Mouse (Mus musculus) forebrain, embryonic 12.5 days (tissue): Measurements from ENCODE around the gene Ier3. TPM values are rescaled to one million over a fixed set of nuclear protein-coding genes. Genes with fewer than 3 reads are reported as not detected.

Experiments used
- ATAC-seq: fragments of 200-750 bp; cut with Nextera tagmentation; 2 replicates; pipeline ENCODE4 v1.8.0; 2017; ENCODE audit warnings: moderate TSS enrichment; ENCODE audit not compliant: low FRiP score
- H3K27ac ChIP-seq: fragments of 300-500 bp; sonication (generic); 2 replicates; pipeline ENCODE4 v1.5.1; 2016; ENCODE audit warnings: mild to moderate bottlenecking
- H3K27me3 ChIP-seq: fragments of 300-500 bp; sonication (generic); 2 replicates; pipeline ENCODE4 v1.6.1; 2016; ENCODE audit warnings: mild to moderate bottlenecking
- H3K36me3 ChIP-seq: fragments of 300-500 bp; sonication (generic); replicated peaks from 2 replicates; pipeline ENCODE4 v1.6.1; 2016; ENCODE audit warnings: mild to moderate bottlenecking
- H3K4me1 ChIP-seq: fragments of 300-500 bp; sonication (generic); 2 replicates; pipeline ENCODE4 v1.6.1; 2016
- H3K4me2 ChIP-seq: fragments of 300-500 bp; sonication (generic); 2 replicates; pipeline ENCODE4 v1.6.1; 2016; ENCODE audit warnings: mild to moderate bottlenecking, moderate library complexity
- H3K4me3 ChIP-seq: fragments of 300-500 bp; sonication (generic); replicated peaks from 2 replicates; pipeline ENCODE4 v1.5.1; 2016; ENCODE audit warnings: mild to moderate bottlenecking
- H3K9ac ChIP-seq: fragments of 300-500 bp; sonication (generic); 2 replicates; pipeline ENCODE4 v1.6.1; 2016; ENCODE audit warnings: mild to moderate bottlenecking
- H3K9me3 ChIP-seq: fragments of 300-500 bp; sonication (generic); 2 replicates; pipeline ENCODE4 v1.6.1; 2016
- WGBS: fragments of 180-500 bp; shearing (Covaris S2); methylation state at CpG from one replicate; pipeline ENCODE4 v1.1.7; 2016; 5-methylcytosine and 5-hydroxymethylcytosine counted together
- polyA plus RNA-seq: library from polyadenylated mRNA; unstranded; fragments of >200 nt; fragmentation: Nextera tagmentation; extraction: Ambion mirVana; gene quantifications from 2 replicates; pipeline ENCODE4 v1.2.1, GENCODE M21; 2016

The Ier3 gene
- polyA plus RNA-seq, 1 experiment from 2014 or later = 5.3 TPM

GRCm38 (mm10) chr17:35865481-35866280 lies 44.2 kb downstream of the Ier3 start, which contains the start of gene Ppp1r18:
TSS of gene Ppp1r18 (plus strand) at chr17:35865593.
- peaks cover 16% of the 10 kb centered on the region for H3K36me3 ChIP-seq
- H3K4me3 ChIP-seq = peak within 1 kb of the TSS; percentile 73
- H3K27ac ChIP-seq = peak within 1 kb of the TSS; percentile 97
- H3K4me1 ChIP-seq = peaks cover 64% of the 10 kb centered on the region
- H3K9ac ChIP-seq = peak within 1 kb of the TSS; percentile 89
- H3K4me2 ChIP-seq = peak within 1 kb of the TSS; percentile 77
- H3K27me3 ChIP-seq = no peaks in the 10 kb centered on the region
- under 1% methylated on average over 46 of the region's 48 CpGs for WGBS
- no peaks in the 10 kb centered on the region for H3K9me3 ChIP-seq
- peak; percentile 75 for ATAC-seq

GRCm38 (mm10) chr17:35866281-35866831 lies 44.9 kb downstream of the Ier3 start:
- Histone ChIP-seq H3K27me3 (no peaks in the 10 kb centered on the region), H3K36me3 (peaks cover 23% of the 10 kb centered on the region), H3K4me3 (peak overlapping the region; percentile 73), H3K4me2 (peak overlapping the region; percentile 77), H3K27ac (peak overlapping the region; percentile 97), H3K9me3 (peaks cover 4% of the 10 kb centered on the region; the same call in 1 of the 2 replicates), H3K9ac (peak overlapping the region; percentile 89), H3K4me1 (peaks cover 63% of the 10 kb centered on the region)
- WGBS = 0% methylated on average over 38 of the region's 38 CpGs
- ATAC-seq = peak; percentile 45

- Histone ChIP-seq H3K9ac (peak overlapping the region; percentile 89), H3K9me3 (peaks cover 5% of the 10 kb centered on the region; the same call in 1 of the 2 replicates), H3K4me1 (peaks cover 63% of the 10 kb centered on the region), H3K4me3 (peak overlapping the region; percentile 73), H3K27me3 (no peaks in the 10 kb centered on the region), H3K36me3 (peaks cover 26% of the 10 kb centered on the region), H3K4me2 (peak overlapping the region; percentile 77), H3K27ac (peak overlapping the region; percentile 97)
- 11% methylated on average over 26 of the region's 26 CpGs for WGBS
- ATAC-seq = no peak
Observed at GRCm38 (mm10) chr17:35866911-35867890, 45.7 kb downstream of the Ier3 start.

- H3K4me1 ChIP-seq = peaks cover 68% of the 10 kb centered on the region
- H3K9ac ChIP-seq = peak overlapping the region; percentile 89
- 43% methylated on average over 17 of the region's 17 CpGs for WGBS
- no peaks in the 10 kb centered on the region for H3K27me3 ChIP-seq
- peak overlapping the region; percentile 77 for H3K4me2 ChIP-seq
- peak overlapping the region; percentile 97 for H3K27ac ChIP-seq
- H3K36me3 ChIP-seq = peaks cover 31% of the 10 kb centered on the region
- H3K9me3 ChIP-seq = peaks cover 5% of the 10 kb centered on the region; the same call in 1 of the 2 replicates
- peak overlapping the region; percentile 73 for H3K4me3 ChIP-seq
- ATAC-seq = no peak
Observed at GRCm38 (mm10) chr17:35868165-35868820, 46.8 kb downstream of the Ier3 start.

DNA sequence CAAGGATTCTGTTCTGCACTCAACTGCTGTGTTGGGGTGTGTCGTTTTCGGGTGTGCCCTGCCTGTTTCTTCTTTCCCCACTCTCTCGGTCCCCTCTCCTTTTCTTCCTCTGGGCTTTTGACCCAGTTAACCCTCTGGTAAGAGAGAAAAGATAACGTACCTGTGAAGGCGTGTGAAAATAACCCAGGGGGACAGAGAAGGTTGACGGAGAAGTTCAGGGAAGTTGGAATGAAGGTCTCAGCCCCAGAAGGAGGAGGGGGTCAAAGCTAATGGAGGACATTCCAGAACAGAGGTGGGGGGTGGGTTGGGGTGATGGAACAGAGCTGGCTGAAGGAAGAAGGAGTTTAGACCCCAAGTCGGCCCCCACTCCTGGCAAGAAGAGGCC lies 47.5 kb downstream of the Ier3 start:
- 7% methylated on average over 7 of the region's 7 CpGs for WGBS
- no peak for ATAC-seq
- peak overlapping the region; percentile 89 for H3K9ac ChIP-seq
- peak overlapping the region; percentile 77 for H3K4me2 ChIP-seq
- peaks cover 5% of the 10 kb centered on the region; the same call in 1 of the 2 replicates for H3K9me3 ChIP-seq
- H3K27me3 ChIP-seq = no peaks in the 10 kb centered on the region
- H3K4me1 ChIP-seq = peaks cover 74% of the 10 kb centered on the region
- H3K36me3 ChIP-seq = peaks cover 32% of the 10 kb centered on the region
- H3K4me3 ChIP-seq = peak overlapping the region; percentile 73
- peak overlapping the region; percentile 70; the same call in 1 of the 2 replicates for H3K27ac ChIP-seq

DNA sequence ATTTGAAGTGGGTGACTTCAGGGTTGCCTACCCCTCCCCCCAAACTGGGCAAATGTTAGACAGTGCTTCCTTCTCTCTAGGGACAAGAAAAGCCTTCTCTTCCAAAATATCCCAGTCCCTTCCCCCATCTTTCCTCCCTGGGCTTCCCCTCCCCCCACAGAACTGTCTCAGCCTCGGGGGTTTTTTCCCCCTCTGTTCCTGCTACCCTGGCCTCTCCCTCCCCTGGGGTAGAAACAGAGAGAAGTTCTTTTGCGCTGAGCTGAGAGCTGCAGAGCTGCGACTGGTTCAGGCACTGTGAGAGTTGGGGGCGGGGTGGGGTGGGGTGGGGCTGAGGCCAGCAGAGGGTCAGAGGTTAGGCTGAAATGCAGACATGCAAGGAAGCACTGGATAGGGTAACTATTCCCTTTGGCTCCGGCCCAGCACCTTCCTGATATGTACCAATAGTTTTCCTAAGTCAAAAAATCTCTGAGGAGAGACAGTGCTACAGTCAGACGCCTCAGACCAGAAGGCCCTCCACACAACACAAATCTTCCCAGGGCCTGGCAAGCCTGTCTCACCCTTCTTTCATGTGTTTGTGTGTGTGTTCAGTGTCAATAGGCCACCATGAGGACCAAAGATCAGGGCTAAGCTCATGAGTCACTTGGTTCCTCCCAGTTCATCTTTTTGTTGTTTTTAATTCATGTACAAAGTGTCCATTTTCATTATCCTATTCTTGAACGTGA lies 48.0 kb downstream of the Ier3 start:
- Histone ChIP-seq H3K4me2 (peak overlapping the region; percentile 77), H3K36me3 (peaks cover 37% of the 10 kb centered on the region), H3K4me1 (peaks cover 71% of the 10 kb centered on the region), H3K27ac (peak overlapping the region; percentile 70; the same call in 1 of the 2 replicates), H3K9ac (peak overlapping the region; percentile 89), H3K9me3 (peaks cover 5% of the 10 kb centered on the region; the same call in 1 of the 2 replicates), H3K27me3 (no peaks in the 10 kb centered on the region), H3K4me3 (peak overlapping the region; percentile 73)
- ATAC-seq = no peak
- 9% methylated on average over 7 of the region's 7 CpGs for WGBS

DNA sequence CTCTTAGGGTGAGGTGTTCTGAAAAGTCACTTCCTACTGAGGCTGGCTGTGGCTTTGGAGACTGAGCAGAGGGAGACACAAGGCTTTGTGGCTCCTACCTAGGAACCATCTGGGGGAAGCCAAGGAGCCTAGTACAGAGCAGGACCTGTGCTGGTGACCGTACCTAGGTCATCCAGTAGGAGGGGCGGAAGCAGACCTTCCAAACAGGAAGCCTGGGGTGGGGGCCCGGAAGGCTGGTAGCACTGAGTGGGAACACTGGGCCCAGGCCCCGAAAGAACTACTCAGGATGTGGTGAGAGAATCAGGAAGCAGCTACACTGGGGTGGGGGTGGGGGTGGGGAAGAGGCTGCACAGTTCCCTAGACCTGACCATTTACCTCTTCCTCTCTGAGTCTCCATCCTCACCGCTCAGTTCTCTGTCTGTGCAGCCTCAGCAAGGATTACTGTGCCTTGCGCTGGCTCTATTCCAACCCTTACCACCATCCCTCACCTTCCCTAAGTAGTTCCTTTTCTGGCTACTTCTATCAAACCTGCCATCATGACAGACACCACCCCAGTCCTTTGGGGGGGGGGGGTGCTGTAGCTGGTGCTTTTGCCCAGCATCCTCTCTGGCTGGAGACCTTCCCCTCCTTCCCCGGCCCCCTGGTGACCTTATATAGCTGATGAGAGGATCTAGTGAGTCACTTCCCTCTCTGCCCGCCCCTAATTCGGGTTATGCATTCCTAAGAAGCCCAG lies 48.8 kb downstream of the Ier3 start:
- 71% methylated on average over 9 of the region's 9 CpGs for WGBS
- ATAC-seq = no peak
- peak overlapping the region; percentile 77 for H3K4me2 ChIP-seq
- peaks cover 45% of the 10 kb centered on the region for H3K36me3 ChIP-seq
- H3K9ac ChIP-seq = peak overlapping the region; percentile 89
- peaks cover 63% of the 10 kb centered on the region for H3K4me1 ChIP-seq
- H3K4me3 ChIP-seq = peak overlapping the region; percentile 73
- H3K27ac ChIP-seq = peak overlapping the region; percentile 5
- H3K27me3 ChIP-seq = no peaks in the 10 kb centered on the region
- H3K9me3 ChIP-seq = peaks cover 5% of the 10 kb centered on the region; the same call in 1 of the 2 replicates

DNA sequence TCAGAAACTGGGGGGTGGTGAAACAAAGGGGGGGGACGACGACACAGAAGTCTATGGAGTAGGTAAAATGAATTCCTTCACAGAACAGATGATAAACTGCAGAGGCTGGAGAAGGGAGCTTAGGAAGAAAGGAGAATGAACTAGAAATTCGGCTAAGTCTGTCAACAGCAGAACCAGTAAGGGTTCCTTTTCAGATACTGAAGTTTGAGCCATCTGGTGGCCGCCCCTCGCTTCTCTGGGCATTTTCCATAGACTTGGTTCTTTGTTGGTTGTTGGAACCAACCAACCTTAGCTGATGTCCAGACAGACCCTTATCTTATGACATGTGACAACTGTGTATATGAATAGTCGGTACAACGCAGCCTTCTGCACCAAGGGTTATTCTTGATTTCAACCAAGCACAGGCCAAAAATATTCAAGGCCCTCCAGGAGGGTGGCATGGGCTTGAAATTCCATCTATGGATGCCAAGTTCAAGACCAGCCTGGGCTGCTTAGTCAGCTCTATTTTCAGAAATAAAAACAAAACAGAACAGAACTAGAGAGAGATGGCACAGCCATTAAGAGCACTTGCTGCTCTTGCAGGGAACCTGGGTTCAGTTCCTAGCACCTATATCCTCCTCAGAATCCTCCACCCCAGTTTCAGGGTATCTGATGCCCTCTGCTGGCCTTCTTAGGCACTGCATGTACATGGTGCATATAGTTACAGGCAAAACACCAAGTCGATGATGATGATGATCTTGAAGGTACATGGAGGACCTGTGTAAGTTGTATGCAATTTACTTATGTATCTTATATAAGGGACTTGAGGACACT lies 49.6 kb downstream of the Ier3 start:
- 88% methylated on average over 8 of the region's 8 CpGs for WGBS
- Histone ChIP-seq H3K36me3 (peaks cover 51% of the 10 kb centered on the region), H3K4me1 (peaks cover 62% of the 10 kb centered on the region), H3K27me3 (no peaks in the 10 kb centered on the region), H3K4me3 (peak overlapping the region; percentile 73), H3K9ac (no peak overlapping the region), H3K9me3 (peaks cover 5% of the 10 kb centered on the region; the same call in 1 of the 2 replicates), H3K4me2 (peak overlapping the region; percentile 77), H3K27ac (0 out of 2 replicates have a peak overlapping the region, but pooled peaks have one; percentile 5)
- no peak for ATAC-seq
